Mouse (Mus musculus): Measurements from ENCODE around the gene Pde3a. TPM values are rescaled to one million over a fixed set of nuclear protein-coding genes. Genes with fewer than 3 reads are reported as not detected.

Gene Pde3a
- polyA plus RNA-seq, 1 experiment from 2014 or later: 3.0 TPM

GRCm38 (mm10) chr6:141408758-141409157 lies 159.7 kb downstream of the Pde3a start:
- Histone ChIP-seq H3K4me1 (replicated peaks; ENCODE audit: control insufficient read depth, insufficient read depth, low read length) (no peaks in the 10 kb centered on the region), H3K9ac (ENCODE audit: low read depth, low read length) (no peak overlapping the region), H3K27me3 (ENCODE audit: control insufficient read depth, insufficient read depth, low read length) (no peaks in the 10 kb centered on the region), H3K9me3 (ENCODE audit: control insufficient read depth, low read length) (no peaks in the 10 kb centered on the region), H3K4me3 (ENCODE audit: low read depth, low read length) (no peak overlapping the region), H3K27ac (ENCODE audit: low read depth, low read length) (no peak overlapping the region), H3K36me3 (ENCODE audit: control insufficient read depth, insufficient read depth, low read length) (no peaks in the 10 kb centered on the region), H3K4me2 (replicated peaks; ENCODE audit: low read depth, low read length) (no peak overlapping the region)
- DNase-seq (ENCODE audit: low spot score) (no peak), ATAC-seq (ENCODE audit: low FRiP score) (no peak)
- 95% methylated on average over 4 of the region's 4 CpGs for WGBS

GRCm38 (mm10) chr6:141410836-141411235 lies 161.8 kb downstream of the Pde3a start:
- ATAC-seq (ENCODE audit: low FRiP score) (no peak), DNase-seq (ENCODE audit: low spot score) (no peak)
- Histone ChIP-seq H3K4me1 (replicated peaks; ENCODE audit: control insufficient read depth, insufficient read depth, low read length) (no peaks in the 10 kb centered on the region), H3K4me3 (ENCODE audit: low read depth, low read length) (no peak overlapping the region), H3K36me3 (ENCODE audit: control insufficient read depth, insufficient read depth, low read length) (no peaks in the 10 kb centered on the region), H3K27me3 (ENCODE audit: control insufficient read depth, insufficient read depth, low read length) (no peaks in the 10 kb centered on the region), H3K9ac (ENCODE audit: low read depth, low read length) (no peak overlapping the region), H3K4me2 (replicated peaks; ENCODE audit: low read depth, low read length) (no peak overlapping the region), H3K27ac (ENCODE audit: low read depth, low read length) (no peak overlapping the region), H3K9me3 (ENCODE audit: control insufficient read depth, low read length) (no peaks in the 10 kb centered on the region)
- 85% methylated on average over 5 of the region's 5 CpGs for WGBS

DNA sequence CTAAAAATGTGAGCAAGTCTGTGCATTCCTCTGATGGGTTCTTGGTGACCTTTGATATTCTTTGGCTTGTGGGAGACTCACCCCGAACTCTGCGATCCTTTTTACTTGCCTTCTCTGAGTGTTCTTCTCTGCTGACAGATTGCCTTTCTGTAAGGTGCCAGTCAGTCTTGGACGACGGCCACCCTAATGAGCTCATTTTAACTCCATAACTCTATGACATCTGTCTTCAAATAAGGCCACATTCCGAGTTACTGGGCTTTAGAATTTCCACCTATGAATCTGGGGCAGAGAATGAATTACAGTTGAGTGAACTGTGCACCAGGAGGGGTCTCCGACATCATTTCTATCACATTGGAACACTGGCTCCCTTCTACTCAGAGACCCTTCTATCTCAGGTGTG lies 176.0 kb downstream of the Pde3a start:
- Histone ChIP-seq H3K4me3 (ENCODE audit: low read depth, low read length) (no peak overlapping the region), H3K27ac (ENCODE audit: low read depth, low read length) (no peak overlapping the region), H3K4me2 (replicated peaks; ENCODE audit: low read depth, low read length) (no peak overlapping the region), H3K36me3 (ENCODE audit: control insufficient read depth, insufficient read depth, low read length) (no peaks in the 10 kb centered on the region), H3K4me1 (replicated peaks; ENCODE audit: control insufficient read depth, insufficient read depth, low read length) (no peaks in the 10 kb centered on the region), H3K9me3 (ENCODE audit: control insufficient read depth, low read length) (no peaks in the 10 kb centered on the region), H3K27me3 (ENCODE audit: control insufficient read depth, insufficient read depth, low read length) (no peaks in the 10 kb centered on the region), H3K9ac (ENCODE audit: low read depth, low read length) (no peak overlapping the region)
- ATAC-seq (ENCODE audit: low FRiP score) (no peak), DNase-seq (ENCODE audit: low spot score) (no peak)
- WGBS: 87% methylated on average over 6 of the region's 6 CpGs

DNA sequence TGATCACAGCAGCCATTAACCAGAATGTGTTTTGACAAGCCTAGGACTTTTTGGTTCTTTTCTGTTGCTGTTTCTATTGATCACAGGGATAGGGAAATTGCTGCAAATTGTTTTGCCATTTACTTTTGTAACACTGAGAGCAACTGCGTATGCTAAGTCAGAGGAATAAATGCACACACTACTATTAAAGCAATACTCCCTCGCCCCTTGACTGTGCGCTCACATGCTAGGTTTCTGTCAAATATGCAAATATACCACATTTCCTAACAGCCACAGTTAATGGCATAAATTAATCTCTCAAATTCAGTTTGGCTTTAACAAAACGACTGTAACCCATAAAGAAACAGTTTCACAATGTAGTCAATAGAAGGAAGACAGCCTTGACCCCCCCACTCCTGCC lies 179.5 kb downstream of the Pde3a start:
- no peak for ATAC-seq (ENCODE audit: low FRiP score)
- H3K4me2 ChIP-seq (replicated peaks; ENCODE audit: low read depth, low read length): no peak overlapping the region
- 88% methylated on average over 4 of the region's 4 CpGs for WGBS
- no peak overlapping the region for H3K27ac ChIP-seq (ENCODE audit: low read depth, low read length)
- H3K36me3 ChIP-seq (ENCODE audit: control insufficient read depth, insufficient read depth, low read length): no peaks in the 10 kb centered on the region
- DNase-seq (ENCODE audit: low spot score): no peak
- H3K4me3 ChIP-seq (ENCODE audit: low read depth, low read length): no peak overlapping the region
- H3K4me1 ChIP-seq (replicated peaks; ENCODE audit: control insufficient read depth, insufficient read depth, low read length): no peaks in the 10 kb centered on the region
- no peaks in the 10 kb centered on the region for H3K27me3 ChIP-seq (ENCODE audit: control insufficient read depth, insufficient read depth, low read length)
- H3K9ac ChIP-seq (ENCODE audit: low read depth, low read length): no peak overlapping the region
- H3K9me3 ChIP-seq (ENCODE audit: control insufficient read depth, low read length): no peaks in the 10 kb centered on the region

- 88% methylated on average over 1 of the region's 1 CpGs for WGBS
- no peaks in the 10 kb centered on the region for H3K9me3 ChIP-seq (ENCODE audit: control insufficient read depth, low read length)
Measured at GRCm38 (mm10) chr6:141430134-141430533, 181.1 kb downstream of the Pde3a start.

DNA sequence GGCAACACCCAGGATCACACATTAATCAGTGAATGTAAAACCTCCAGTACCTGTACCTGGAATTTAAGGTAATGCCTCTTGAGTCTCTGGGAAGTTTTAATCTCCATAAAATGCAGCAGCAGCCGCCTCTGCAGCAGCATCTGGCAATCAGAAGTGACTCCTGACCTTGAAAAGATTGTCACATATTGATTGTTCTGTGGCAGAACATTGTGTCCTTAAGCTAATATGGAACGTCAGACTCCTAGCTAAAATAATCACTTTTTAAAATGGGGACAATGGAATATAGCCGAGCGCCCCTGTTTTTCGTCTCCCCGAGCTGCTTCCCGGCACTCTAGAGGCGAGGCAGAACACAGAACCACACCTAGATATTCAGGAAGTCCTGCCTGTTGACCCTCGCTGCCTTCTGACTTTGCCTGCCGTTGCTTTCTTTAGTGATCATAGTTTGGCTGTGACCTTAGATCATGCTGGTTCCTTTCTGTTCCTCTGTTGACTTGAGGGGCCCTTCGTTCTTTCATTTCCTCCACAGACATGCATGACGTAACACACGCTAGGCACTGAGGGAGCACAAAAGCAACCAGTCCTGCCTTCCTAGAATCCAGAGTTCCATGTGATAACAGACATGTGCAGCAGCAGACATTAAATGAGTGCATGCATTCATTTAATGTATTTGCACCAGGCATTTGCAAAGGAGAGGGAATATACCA lies 183.4 kb downstream of the Pde3a start:
- no peak overlapping the region for H3K9ac ChIP-seq (ENCODE audit: low read depth, low read length)
- no peaks in the 10 kb centered on the region for H3K9me3 ChIP-seq (ENCODE audit: control insufficient read depth, low read length)
- DNase-seq (ENCODE audit: low spot score): no peak
- 0 out of 2 replicates have a peak, but pooled peaks cover 3% of the 10 kb centered on the region for H3K4me1 ChIP-seq (replicated peaks; ENCODE audit: control insufficient read depth, insufficient read depth, low read length)
- no peak overlapping the region for H3K4me3 ChIP-seq (ENCODE audit: low read depth, low read length)
- H3K27me3 ChIP-seq (ENCODE audit: control insufficient read depth, insufficient read depth, low read length): no peaks in the 10 kb centered on the region
- no peak for ATAC-seq (ENCODE audit: low FRiP score)
- no peak overlapping the region for H3K4me2 ChIP-seq (replicated peaks; ENCODE audit: low read depth, low read length)
- H3K27ac ChIP-seq (ENCODE audit: low read depth, low read length): no peak overlapping the region
- 85% methylated on average over 13 of the region's 13 CpGs for WGBS
- no peaks in the 10 kb centered on the region for H3K36me3 ChIP-seq (ENCODE audit: control insufficient read depth, insufficient read depth, low read length)

More at GRCm38 (mm10) chr6:141430134-141430533, 181.1 kb downstream of the Pde3a start:
- Histone ChIP-seq H3K4me2 (replicated peaks; ENCODE audit: low read depth, low read length) (no peak overlapping the region), H3K4me1 (replicated peaks; ENCODE audit: control insufficient read depth, insufficient read depth, low read length) (0 out of 2 replicates have a peak, but pooled peaks cover 3% of the 10 kb centered on the region), H3K27ac (ENCODE audit: low read depth, low read length) (no peak overlapping the region), H3K27me3 (ENCODE audit: control insufficient read depth, insufficient read depth, low read length) (no peaks in the 10 kb centered on the region), H3K36me3 (ENCODE audit: control insufficient read depth, insufficient read depth, low read length) (no peaks in the 10 kb centered on the region), H3K4me3 (ENCODE audit: low read depth, low read length) (no peak overlapping the region), H3K9ac (ENCODE audit: low read depth, low read length) (no peak overlapping the region)
- DNase-seq (ENCODE audit: low spot score): no peak
- no peak for ATAC-seq (ENCODE audit: low FRiP score)

GRCm38 (mm10) chr6:141433917-141434756 lies 185.1 kb downstream of the Pde3a start:
- WGBS: 34% methylated on average over 10 of the region's 10 CpGs
- H3K9ac ChIP-seq (ENCODE audit: low read depth, low read length): no peak overlapping the region
- no peaks in the 10 kb centered on the region for H3K27me3 ChIP-seq (ENCODE audit: control insufficient read depth, insufficient read depth, low read length)
- H3K9me3 ChIP-seq (ENCODE audit: control insufficient read depth, low read length): no peaks in the 10 kb centered on the region
- no peak overlapping the region for H3K4me3 ChIP-seq (ENCODE audit: low read depth, low read length)
- no peak overlapping the region; the same call in 1 of the 2 replicates for H3K27ac ChIP-seq (ENCODE audit: low read depth, low read length)
- ATAC-seq (ENCODE audit: low FRiP score) (peak; percentile 80), DNase-seq (ENCODE audit: low spot score) (peak; percentile 47)
- no peak overlapping the region for H3K4me2 ChIP-seq (replicated peaks; ENCODE audit: low read depth, low read length)
- 0 out of 2 replicates have a peak, but pooled peaks cover 3% of the 10 kb centered on the region for H3K4me1 ChIP-seq (replicated peaks; ENCODE audit: control insufficient read depth, insufficient read depth, low read length)
- H3K36me3 ChIP-seq (ENCODE audit: control insufficient read depth, insufficient read depth, low read length): no peaks in the 10 kb centered on the region

DNA sequence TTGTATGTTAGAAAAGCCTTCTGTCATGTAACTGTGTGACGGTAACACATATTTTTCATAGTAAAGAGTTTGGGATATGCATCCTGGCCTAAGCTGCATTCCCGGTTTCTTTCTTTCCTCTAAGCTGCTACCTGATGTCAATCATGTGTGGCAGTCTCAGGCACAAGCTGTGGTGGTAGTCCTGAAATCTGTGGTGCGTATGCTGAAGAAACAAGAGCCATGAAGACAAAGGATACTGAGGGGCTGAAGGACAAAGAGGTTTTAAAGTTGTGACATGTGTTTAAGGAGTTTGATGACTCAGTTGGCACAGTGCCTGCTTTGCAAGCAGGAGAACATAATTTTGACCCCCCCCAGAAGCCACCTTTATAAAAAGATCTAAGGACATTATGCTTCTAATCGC lies 186.1 kb downstream of the Pde3a start:
- H3K4me3 ChIP-seq (ENCODE audit: low read depth, low read length): no peak overlapping the region
- 0 out of 2 replicates have a peak, but pooled peaks cover 3% of the 10 kb centered on the region for H3K4me1 ChIP-seq (replicated peaks; ENCODE audit: control insufficient read depth, insufficient read depth, low read length)
- H3K36me3 ChIP-seq (ENCODE audit: control insufficient read depth, insufficient read depth, low read length): no peaks in the 10 kb centered on the region
- ATAC-seq (ENCODE audit: low FRiP score) (no peak; the same call in 1 of the 2 replicates), DNase-seq (ENCODE audit: low spot score) (no peak)
- 72% methylated on average over 4 of the region's 4 CpGs for WGBS
- H3K9me3 ChIP-seq (ENCODE audit: control insufficient read depth, low read length): no peaks in the 10 kb centered on the region
- H3K27me3 ChIP-seq (ENCODE audit: control insufficient read depth, insufficient read depth, low read length): no peaks in the 10 kb centered on the region
- no peak overlapping the region for H3K27ac ChIP-seq (ENCODE audit: low read depth, low read length)
- no peak overlapping the region for H3K9ac ChIP-seq (ENCODE audit: low read depth, low read length)
- H3K4me2 ChIP-seq (replicated peaks; ENCODE audit: low read depth, low read length): no peak overlapping the region
